Mouse (Mus musculus) right cerebral cortex, postnatal 4 days (tissue): ENCODE measurements around the gene Wap.
"Not testable (repeated sequence)": the region's sequence is repeated elsewhere in the genome, so short reads cannot be mapped to it uniquely, and the experiment has no call there.

ENCODE experiments used
- DNase-seq: peaks from one replicate; pipeline ENCODE4 v3.0.0-alpha.2; 2022

Gene Wap

GRCm38 (mm10) chr11:6638537-6638936 is at the start of gene Wap:
TSS of gene Wap (minus strand) at chr11:6638637.
- DNase-seq: no peak

DNA sequence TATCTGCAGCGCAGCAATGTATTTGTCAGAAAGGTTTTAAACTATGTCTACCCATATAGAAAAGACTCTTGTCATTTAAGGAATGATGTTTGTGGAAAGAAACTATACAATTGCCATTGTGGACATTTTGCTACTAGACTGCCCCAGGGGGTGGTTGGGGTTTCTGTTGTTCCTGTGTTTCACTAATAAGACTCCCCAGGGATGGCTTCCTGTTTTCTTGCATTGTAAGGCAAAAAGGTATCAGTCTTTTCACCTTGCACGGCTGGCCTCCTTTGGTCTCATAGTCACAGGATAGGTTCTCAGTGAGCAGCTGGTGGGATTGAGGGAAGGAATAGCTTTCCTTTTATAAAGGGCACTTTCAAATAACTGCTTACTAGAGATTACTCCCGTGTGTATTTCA is 46.3 kb upstream of the Wap start:
- no peak for DNase-seq

GRCm38 (mm10) chr11:6680397-6680818 is 42.0 kb upstream of the Wap start:
- no peak for DNase-seq

DNA sequence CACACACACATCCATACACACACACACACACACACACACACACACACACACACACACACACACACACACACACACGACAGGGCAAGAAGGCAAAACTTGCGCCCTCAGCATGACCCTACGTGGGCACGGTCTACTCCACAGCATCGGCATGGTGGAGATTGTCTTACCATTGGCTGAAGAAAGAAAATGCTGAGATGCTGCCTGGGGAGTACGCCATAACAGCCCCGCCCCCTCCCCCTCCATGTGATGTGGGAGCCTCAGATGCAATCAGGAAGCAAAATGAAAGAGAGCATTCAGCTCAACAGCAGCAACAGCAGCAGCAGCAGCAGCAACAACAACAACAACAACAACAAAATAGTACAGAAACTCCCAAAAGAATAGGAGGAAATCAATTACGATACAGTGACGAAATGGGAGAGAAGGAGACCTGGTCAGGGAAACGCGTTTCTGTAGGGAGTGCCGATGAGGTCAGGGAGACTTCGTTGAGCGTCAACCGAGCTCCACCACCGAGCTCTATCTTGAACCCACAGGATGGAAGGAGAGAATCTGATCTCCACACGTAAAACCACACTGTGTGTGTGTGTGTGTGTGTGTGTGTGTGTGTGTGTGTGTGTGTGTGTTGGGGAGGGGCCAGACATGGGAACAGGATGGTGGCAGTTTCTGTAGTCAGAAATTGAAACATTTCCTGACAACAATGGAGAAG is 41.4 kb upstream of the Wap start:
- DNase-seq: no peak

DNA sequence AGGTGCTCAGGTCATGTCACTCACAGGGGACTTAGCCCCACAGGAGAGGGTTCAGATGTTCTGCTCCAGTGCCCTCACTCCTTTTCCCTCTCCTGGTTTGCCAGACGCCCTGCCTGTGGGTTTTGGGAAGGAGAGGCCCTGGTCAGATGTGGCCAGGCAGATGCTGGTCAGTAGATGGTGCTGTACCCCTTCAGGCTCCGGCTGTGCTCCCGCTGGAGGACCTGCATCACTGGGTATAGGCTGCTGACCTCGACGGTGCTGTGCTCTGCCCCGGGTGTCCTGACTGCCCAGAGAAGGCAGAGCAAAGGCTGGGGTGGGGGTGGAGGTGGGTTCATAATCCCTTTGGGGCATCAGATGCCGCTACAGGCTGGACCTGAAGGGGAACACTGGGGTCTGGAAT is 39.1 kb upstream of the Wap start:
- no peak for DNase-seq

- no peak for DNase-seq
These were observed 38.2 kb upstream of the Wap start for GRCm38 (mm10) chr11:6676641-6677040.

GRCm38 (mm10) chr11:6675402-6675801 is 37.0 kb upstream of the Wap start:
- DNase-seq: no peak

- DNase-seq: no peak
These were observed 36.3 kb upstream of the Wap start for GRCm38 (mm10) chr11:6674701-6675100.

GRCm38 (mm10) chr11:6670826-6671225 is 32.4 kb upstream of the Wap start:
- DNase-seq: no peak

DNA sequence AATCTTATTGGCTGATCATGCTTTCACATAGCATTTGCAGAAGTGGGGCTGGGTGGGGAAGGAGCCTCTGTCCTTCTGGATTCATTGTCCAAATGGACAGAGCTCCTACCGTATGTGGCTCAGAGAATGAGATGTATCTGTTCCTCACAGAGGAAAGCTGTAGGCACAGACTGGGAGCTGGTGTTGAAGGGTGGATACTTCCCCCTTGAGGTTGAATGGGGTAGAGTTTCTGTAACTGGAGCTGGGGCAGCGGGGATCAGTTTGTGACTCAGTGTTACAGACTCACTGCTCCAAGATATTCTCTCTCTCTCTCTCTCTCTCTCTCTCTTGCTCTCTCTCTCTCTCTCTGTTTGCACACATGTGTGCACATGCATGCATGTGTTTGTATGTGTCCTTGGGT is 31.6 kb upstream of the Wap start:
- no peak for DNase-seq

DNA sequence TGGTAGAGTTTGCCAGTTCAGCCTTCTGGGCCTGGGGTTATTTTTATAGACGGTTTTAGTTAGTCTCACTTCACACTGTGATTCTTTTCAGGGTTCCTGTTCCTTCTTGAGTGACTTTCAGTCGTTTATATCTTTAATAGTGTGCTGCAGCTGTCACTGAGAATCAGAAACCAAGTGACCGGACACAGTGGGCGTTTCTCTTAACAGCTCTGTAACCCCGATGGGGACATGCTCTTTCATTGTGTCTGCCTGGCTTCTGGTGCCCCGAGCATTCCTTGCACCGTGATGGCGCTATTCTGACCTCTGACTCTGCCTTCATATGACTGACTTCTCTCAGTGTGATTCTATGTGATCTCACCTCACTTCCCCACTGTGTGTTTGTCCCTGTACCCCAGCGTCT is 30.6 kb upstream of the Wap start:
- DNase-seq: no peak

GRCm38 (mm10) chr11:6666634-6667033 is 28.2 kb upstream of the Wap start:
- no peak for DNase-seq

- no peak for DNase-seq
These were observed 22.8 kb upstream of the Wap start for GRCm38 (mm10) chr11:6661206-6661605.

GRCm38 (mm10) chr11:6658271-6658670 is 19.8 kb upstream of the Wap start, which contains the start of gene Ramp3:
TSS of gene Ramp3 (plus strand) at chr11:6658521.
- peak; percentile 72 for DNase-seq

- peak; percentile 95 for DNase-seq
These were observed 16.5 kb upstream of the Wap start for GRCm38 (mm10) chr11:6654903-6655302.

GRCm38 (mm10) chr11:6652978-6653377 is 14.5 kb upstream of the Wap start:
- not testable (repeated sequence) for DNase-seq

DNA sequence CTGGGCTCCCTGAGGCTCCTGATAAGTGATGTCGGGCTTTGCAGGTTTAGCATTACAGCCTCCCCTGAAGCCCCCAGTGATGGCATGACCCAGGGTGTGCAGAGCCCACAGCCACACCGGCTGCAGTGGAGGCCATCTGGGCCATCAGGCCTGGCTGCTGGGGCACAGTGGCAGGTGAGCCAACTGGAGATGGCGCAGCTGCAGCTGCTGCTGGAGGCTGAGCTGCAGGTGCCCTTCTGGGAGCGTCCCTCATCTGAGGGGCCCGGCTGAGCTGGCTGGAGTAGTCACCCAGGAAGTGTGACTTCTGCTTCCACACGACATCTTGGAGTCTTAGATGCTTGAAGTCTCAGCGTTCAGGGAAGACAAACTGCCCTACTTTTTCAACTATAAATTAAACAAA is 12.1 kb upstream of the Wap start:
- no peak for DNase-seq

GRCm38 (mm10) chr11:6647831-6648724 is 9.6 kb upstream of the Wap start:
- no peak for DNase-seq

- DNase-seq: no peak
These were observed 6.1 kb upstream of the Wap start for GRCm38 (mm10) chr11:6644566-6644965.

DNA sequence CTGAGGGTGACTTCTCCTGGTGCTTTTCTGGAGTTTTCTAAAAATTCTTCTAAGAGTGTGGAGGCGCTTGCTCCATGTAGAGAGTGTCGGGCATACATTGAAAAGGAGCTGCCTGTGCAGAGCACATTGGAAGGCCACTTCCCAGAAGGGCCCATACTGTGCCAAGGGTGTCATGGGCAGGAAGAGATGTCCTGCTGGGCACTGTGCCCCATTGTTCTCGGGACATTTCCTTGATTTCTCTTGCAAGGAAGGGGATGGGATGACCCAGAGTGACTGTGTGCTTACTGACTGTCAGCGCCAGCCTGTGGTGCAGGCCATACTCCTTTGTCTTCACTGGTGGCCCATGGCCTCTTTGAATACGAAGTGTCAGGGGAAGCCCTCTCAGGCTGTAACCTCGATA is 635 bp upstream of the Wap start:
- DNase-seq: no peak

GRCm38 (mm10) chr11:6636150-6636549 is 2.3 kb downstream of the Wap start:
- DNase-seq: no peak

- no peak for DNase-seq
These were observed 8.8 kb downstream of the Wap start for GRCm38 (mm10) chr11:6629655-6630054.

DNA sequence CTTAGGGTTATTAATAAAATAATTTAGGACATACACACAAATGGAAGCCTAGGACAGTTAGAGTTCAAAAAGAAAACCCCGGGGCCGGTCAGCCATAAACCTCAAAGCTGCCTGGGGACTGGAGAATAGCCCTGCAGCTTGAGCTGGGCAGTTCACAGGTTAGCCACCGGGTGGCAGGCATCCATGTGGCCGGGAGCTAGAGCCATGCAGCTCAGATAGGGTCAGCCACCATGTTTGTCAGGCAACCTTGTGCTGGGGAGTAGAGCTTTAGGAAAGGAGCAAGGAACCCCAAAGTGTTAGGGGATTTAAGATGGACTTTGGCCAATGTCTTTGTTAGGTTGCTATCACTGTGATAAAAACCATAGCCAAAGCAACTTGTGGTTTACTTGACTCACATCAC is 9.9 kb downstream of the Wap start:
- peak; percentile 45 for DNase-seq

DNA sequence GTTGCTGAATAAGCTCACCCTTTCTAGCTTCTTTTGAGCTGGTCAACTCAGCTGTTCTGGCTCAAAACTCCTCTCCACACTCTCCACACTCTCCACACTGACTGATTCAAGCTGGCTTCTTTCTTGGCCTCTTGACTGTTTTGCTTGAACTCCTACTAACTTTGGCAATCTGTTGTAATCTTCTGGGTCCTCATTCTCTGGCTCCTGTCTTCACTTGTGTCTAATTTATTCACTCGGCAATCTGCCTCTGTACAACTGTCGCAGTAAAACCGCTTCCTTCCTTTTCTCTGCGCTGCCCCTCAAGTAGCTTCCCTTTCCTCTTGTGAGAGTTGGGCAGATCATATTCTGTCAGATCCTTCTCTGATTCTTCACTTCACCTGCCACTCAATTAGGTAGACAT is 10.7 kb downstream of the Wap start:
- no peak for DNase-seq
